Mouse (Mus musculus) cerebellum, adult 9-11 months (tissue): Measurements from ENCODE around the gene Tmem132d.

ENCODE experiments used
- DNase-seq: peaks from one replicate; pipeline ENCODE4 v3.0.0; 2022

Gene Tmem132d

GRCm38 (mm10) chr5:128432916-128433315, at the start of gene Tmem132d:
Tmem132d (minus strand) TSS chr5:128433077.
- no peak for DNase-seq

- no peak for DNase-seq
Observed at GRCm38 (mm10) chr5:128480816-128481215, 47.9 kb upstream of the Tmem132d start.

GRCm38 (mm10) chr5:128475372-128475771, 42.5 kb upstream of the Tmem132d start:
- DNase-seq: no peak

GRCm38 (mm10) chr5:128469812-128470211, 36.9 kb upstream of the Tmem132d start:
- DNase-seq: no peak

- no peak for DNase-seq
Observed at GRCm38 (mm10) chr5:128464514-128464913, 31.6 kb upstream of the Tmem132d start.

GRCm38 (mm10) chr5:128460605-128461004, 27.7 kb upstream of the Tmem132d start:
- DNase-seq: no peak

GRCm38 (mm10) chr5:128455732-128456131, 22.9 kb upstream of the Tmem132d start:
- no peak for DNase-seq

GRCm38 (mm10) chr5:128452196-128452595, 19.3 kb upstream of the Tmem132d start:
- DNase-seq: no peak

- DNase-seq: no peak
Observed at GRCm38 (mm10) chr5:128450808-128451207, 17.9 kb upstream of the Tmem132d start.

- DNase-seq: no peak
Observed at GRCm38 (mm10) chr5:128444876-128445275, 12.0 kb upstream of the Tmem132d start.

GRCm38 (mm10) chr5:128443848-128444247, 11.0 kb upstream of the Tmem132d start:
- DNase-seq: no peak

- no peak for DNase-seq
Observed at GRCm38 (mm10) chr5:128441121-128441520, 8.2 kb upstream of the Tmem132d start.

- DNase-seq: peak; percentile 12
Observed at GRCm38 (mm10) chr5:128439828-128440227, 7.0 kb upstream of the Tmem132d start.

- no peak for DNase-seq
Observed at GRCm38 (mm10) chr5:128438078-128438477, 5.2 kb upstream of the Tmem132d start.

- DNase-seq: peak; percentile 14
Observed at GRCm38 (mm10) chr5:128436909-128437308, 4.0 kb upstream of the Tmem132d start.

- DNase-seq: no peak
Observed at GRCm38 (mm10) chr5:128435683-128436082, 2.8 kb upstream of the Tmem132d start.

GRCm38 (mm10) chr5:128433786-128434185, 909 bp upstream of the Tmem132d start:
- DNase-seq: no peak

GRCm38 (mm10) chr5:128432422-128432821, 455 bp downstream of the Tmem132d start:
- no peak for DNase-seq

GRCm38 (mm10) chr5:128424636-128425035, 8.2 kb downstream of the Tmem132d start:
- DNase-seq: no peak

GRCm38 (mm10) chr5:128424213-128424612, 8.7 kb downstream of the Tmem132d start:
- no peak for DNase-seq

GRCm38 (mm10) chr5:128422090-128422489, 10.8 kb downstream of the Tmem132d start:
- no peak for DNase-seq

GRCm38 (mm10) chr5:128418149-128418710, 14.6 kb downstream of the Tmem132d start:
- no peak for DNase-seq

GRCm38 (mm10) chr5:128414056-128414455, 18.8 kb downstream of the Tmem132d start:
- DNase-seq: no peak

- DNase-seq: no peak
Observed at GRCm38 (mm10) chr5:128412306-128412705, 20.6 kb downstream of the Tmem132d start.

GRCm38 (mm10) chr5:128407546-128407945, 25.3 kb downstream of the Tmem132d start:
- DNase-seq: peak; percentile 10
